Mouse (Mus musculus) kidney, embryonic 14.5 days (tissue): Measurements from ENCODE around the gene Fsd1l. TPM values are rescaled to one million over a fixed set of nuclear protein-coding genes. Genes with fewer than 3 reads are reported as not detected.
A peak's percentile ranks its signal among the peaks of the same experiment; 100 is the strongest.

Experiments
- ATAC-seq: fragments of 200-750 bp; cut with Nextera tagmentation; 2 replicates; pipeline ENCODE4 v1.8.0; 2017; ENCODE audit warnings: moderate number of reproducible peaks, mild to moderate bottlenecking, moderate TSS enrichment, moderate library complexity; ENCODE audit not compliant: low FRiP score, low TSS enrichment
- H3K27ac ChIP-seq: fragments of 300-500 bp; sonication (generic); 2 replicates; pipeline ENCODE4 v1.5.1; 2014; ENCODE audit warnings: low read depth, mild to moderate bottlenecking, low read length, moderate library complexity, mixed read lengths
- H3K27me3 ChIP-seq: fragments of 300-500 bp; sonication (generic); 2 replicates; pipeline ENCODE4 v1.6.1; 2014; ENCODE audit warnings: mild to moderate bottlenecking, low read length; ENCODE audit not compliant: control insufficient read depth, insufficient read depth
- H3K36me3 ChIP-seq: fragments of 300-500 bp; sonication (generic); 2 replicates; pipeline ENCODE4 v1.6.1; 2014; ENCODE audit warnings: low read length, mixed read lengths; ENCODE audit not compliant: control insufficient read depth, insufficient read depth
- H3K4me1 ChIP-seq: fragments of 300-500 bp; sonication (generic); 2 replicates; pipeline ENCODE4 v1.6.1; 2014; ENCODE audit warnings: low read length, mixed read lengths; ENCODE audit not compliant: control insufficient read depth, insufficient read depth
- H3K4me2 ChIP-seq: fragments of 300-500 bp; sonication (generic); replicated peaks from 2 replicates; pipeline ENCODE4 v1.6.1; 2014; ENCODE audit warnings: low read depth, mild to moderate bottlenecking, low read length
- H3K4me3 ChIP-seq: fragments of 300-500 bp; sonication (generic); 2 replicates; pipeline ENCODE4 v1.5.1; 2014; ENCODE audit warnings: mild to moderate bottlenecking, low read length
- H3K9ac ChIP-seq: fragments of 300-500 bp; sonication (generic); 2 replicates; pipeline ENCODE4 v1.6.1; 2014; ENCODE audit warnings: low read depth, mild to moderate bottlenecking, low read length, moderate library complexity
- H3K9me3 ChIP-seq: fragments of 300-500 bp; sonication (generic); 2 replicates; pipeline ENCODE4 v1.6.1; 2016; ENCODE audit warnings: low read length; ENCODE audit not compliant: control insufficient read depth
- WGBS: fragments of 180-500 bp; shearing (Covaris S2); extraction: QIAGEN DNeasy Blood & Tissue Kit; methylation state at CpG from one replicate; pipeline ENCODE4 v1.1.7; 2014; 5-methylcytosine and 5-hydroxymethylcytosine counted together
- polyA plus RNA-seq: library from polyadenylated mRNA; unstranded; fragments of >200 nt; fragmentation: Nextera tagmentation; extraction: Ambion mirVana; gene quantifications from 2 replicates; pipeline ENCODE4 v1.2.1, GENCODE M21; 2014

Gene Fsd1l
- polyA plus RNA-seq, 1 experiment from 2014 or later, result 7.2 TPM

DNA sequence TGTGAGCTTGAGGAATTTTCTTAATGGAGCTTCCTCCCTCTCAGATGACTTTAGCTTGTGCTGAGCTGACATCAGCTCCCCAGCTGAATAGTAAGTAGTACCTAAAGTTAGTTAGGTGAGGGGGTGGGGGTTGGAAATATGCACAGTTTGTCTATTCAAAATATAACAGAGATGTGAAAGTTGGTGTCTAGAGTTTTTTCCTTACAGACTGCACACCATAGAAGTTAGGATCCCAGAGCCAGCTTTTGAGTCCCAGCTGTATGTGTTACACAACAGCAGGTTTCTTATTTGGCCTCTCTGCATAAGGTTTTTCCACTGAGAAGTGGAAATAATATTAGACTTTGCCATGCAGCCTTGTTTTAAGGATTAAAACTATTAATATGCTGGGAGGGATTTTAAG, 118.6 kb downstream of the Fsd1l start:
- Histone ChIP-seq H3K4me2 (no peak overlapping the region), H3K9ac (no peak overlapping the region), H3K27ac (no peak overlapping the region), H3K36me3 (peaks cover 13% of the 10 kb centered on the region), H3K9me3 (no peaks in the 10 kb centered on the region), H3K4me3 (no peak overlapping the region), H3K4me1 (no peaks in the 10 kb centered on the region), H3K27me3 (no peaks in the 10 kb centered on the region)
- ATAC-seq, result no peak

DNA sequence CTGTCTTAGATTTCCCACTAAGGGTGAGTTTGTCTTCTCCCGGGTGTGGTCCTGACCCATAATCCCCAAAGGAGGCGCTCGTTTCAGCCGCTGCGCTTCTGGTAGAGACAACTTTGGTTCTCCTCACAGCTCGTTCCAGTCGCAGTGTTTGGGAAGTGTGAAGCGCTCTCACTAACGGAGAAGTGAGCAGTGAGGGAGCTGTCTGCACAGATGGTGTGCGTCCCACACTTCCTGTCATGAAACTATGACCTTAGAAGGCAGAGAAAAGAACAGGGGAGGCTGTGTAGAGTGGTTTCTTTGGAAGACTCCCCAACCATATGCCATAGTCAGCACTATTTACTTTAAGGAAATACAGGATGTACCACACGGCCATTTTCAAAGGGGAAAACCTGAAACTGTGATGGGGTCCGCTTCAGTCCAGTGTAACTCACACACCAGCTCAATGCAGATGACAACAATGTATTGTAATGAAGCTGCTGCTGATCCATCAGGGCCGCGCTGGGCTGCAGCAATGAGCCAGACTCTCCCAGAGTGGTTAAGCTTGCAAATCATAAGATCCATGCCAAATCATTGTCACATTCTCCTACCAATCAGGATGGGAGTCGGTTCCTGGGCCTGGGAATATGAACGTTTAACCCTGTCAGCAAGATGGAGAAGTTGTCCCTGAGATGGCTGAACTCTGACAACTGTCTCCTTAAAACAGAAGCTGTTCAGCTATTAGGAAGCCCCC, 119.3 kb downstream of the Fsd1l start:
- no peak overlapping the region for H3K27ac ChIP-seq
- H3K27me3 ChIP-seq, result no peaks in the 10 kb centered on the region
- H3K9me3 ChIP-seq, result no peaks in the 10 kb centered on the region
- no peak overlapping the region for H3K4me2 ChIP-seq
- H3K4me3 ChIP-seq, result no peak overlapping the region
- peaks cover 11% of the 10 kb centered on the region for H3K36me3 ChIP-seq
- 56% methylated on average over 16 of the region's 16 CpGs for WGBS
- H3K4me1 ChIP-seq, result no peaks in the 10 kb centered on the region
- ATAC-seq, result peak; percentile 79
- H3K9ac ChIP-seq, result no peak overlapping the region

Other genes starting within 250 kb of the Fsd1l start
- gene Slc44a1, start 191.1 kb upstream of the Fsd1l start, polyA plus RNA-seq, result 26.8 and 48.8 TPM in 2 replicates
- 17.2 and 20.8 TPM in 2 replicates for gene Fktn, start 82.5 kb downstream of the Fsd1l start, polyA plus RNA-seq
- not detected in 2 replicates for gene Tal2, start 148.2 kb downstream of the Fsd1l start, polyA plus RNA-seq
- 4.8 and 6.2 TPM in 2 replicates for gene Tmem38b, start 194.6 kb downstream of the Fsd1l start, polyA plus RNA-seq